In genomic region chr8:79324036-79324435, GRCm38 (mm10) we compare ENCODE assay signal across 23 mouse cellular contexts. TPM values are rescaled to one million over a fixed set of nuclear protein-coding genes. Genes with fewer than 3 reads are reported as not detected.
A peak's percentile ranks its signal among the peaks of the same experiment; 100 is the strongest.
DNase-seq lines count a peak whose midpoint lies in the region; ATAC-seq and TF ChIP-seq lines count a peak whose summit lies in the region.
"Had no signal": no experiment of that assay in that cellular context is flagged by ENCODE, and none has a peak within 500 bp of the region (broad histone marks: within the 10 kb centered on the region; RNA-seq: fewer than 3 reads in every experiment).

No protein-coding gene starts in this region.

- H3K36me3 ChIP-seq in heart, adult 2 months (ENCODE audit: control insufficient read depth, insufficient read depth, low read length), result no peaks in the 10 kb centered on the region
- H3K36me3 ChIP-seq in kidney, embryonic 14.5 days (ENCODE audit: control insufficient read depth, insufficient read depth, low read length), result no peaks in the 10 kb centered on the region
- H3K36me3 ChIP-seq in CH12.LX (replicated peaks in 1 of 2; ENCODE audit: control insufficient read depth in 1 of 2, insufficient read depth in 1 of 2, low read length in 1 of 2), result no peaks in the 10 kb centered on the region
- H3K36me3 ChIP-seq: G1E; heart, embryonic 15.5 days; limb, embryonic 12.5 days had no signal

- dilution Hi-C loops in CH12.LX (cut with MboI; ENCODE audit: extremely low pct_ligation_motif_present, extremely low pct_unique_long_range_greater_than_20kb, low sequenced_read_pairs), result no loop called here

- no peak for DNase-seq in heart, adult 2 months
- DNase-seq in heart, postnatal 14 days, result no peak
- peak; percentile 11 to 27 for DNase-seq in kidney, postnatal 36 days
- DNase-seq in CH12.LX (ENCODE audit: extremely low read depth), result no peak
- DNase-seq in thymus, postnatal 36 days, result no peak
- no peak for DNase-seq in embryo, embryonic 11 days
- DNase-seq: cerebellum, adult 11-12 months; cerebellum, postnatal 10 days; gastrocnemius, postnatal 14 days; heart, postnatal 4 days; lung, postnatal 4 days; thymus, postnatal 25 days had no signal

- TF ChIP-seq EP300 in heart, adult 2 months (IDR thresholded peaks at IDR 0.05; ENCODE audit: insufficient read depth, low read depth, low read length), result no peak
- TF ChIP-seq EP300 in CH12.LX (IDR thresholded peaks at IDR 0.05; ENCODE audit: low read length), result no peak

- no peak for TF ChIP-seq CTCF in heart, adult 2 months (IDR thresholded peaks at IDR 0.05)
- TF ChIP-seq CTCF in CH12.LX (conservative IDR thresholded peaks at IDR 0.05 in 1 of 2, IDR thresholded peaks at IDR 0.05 in 1 of 2; ENCODE audit: low read depth in 2 of 2, low read length in 2 of 2), result no peak

- ATAC-seq in kidney, embryonic 14.5 days (ENCODE audit: low FRiP score, low TSS enrichment), result no peak
- peak; percentile 12 to 25; a peak in 2 of 4 replicates for ATAC-seq in hematopoietic stem cell, adult 5-6 weeks (replicated peaks in 1 of 2; ENCODE audit: insufficient read depth in 1 of 2, low FRiP score in 2 of 2, low TSS enrichment in 1 of 2, low read depth in 1 of 2, poor library complexity in 2 of 2, severe bottlenecking in 2 of 2)
- ATAC-seq: forebrain, embryonic 16.5 days; hindbrain, embryonic 16.5 days; intestine, postnatal 0 days; Patski had no signal

- H3K79me2 ChIP-seq in heart, adult 2 months (replicated peaks; ENCODE audit: control insufficient read depth, insufficient read depth, low read length), result no peaks in the 10 kb centered on the region
- no peaks in the 10 kb centered on the region for H3K79me2 ChIP-seq in CH12.LX (replicated peaks; ENCODE audit: control insufficient read depth, extremely low read depth, insufficient read depth, poor library complexity, severe bottlenecking)

- no peak overlapping the region for H3K9ac ChIP-seq in heart, adult 2 months (ENCODE audit: low read depth, low read length)
- H3K9ac ChIP-seq in kidney, embryonic 14.5 days (ENCODE audit: low read depth, low read length), result no peak overlapping the region
- no peak overlapping the region for H3K9ac ChIP-seq in CH12.LX (ENCODE audit: insufficient read depth, low read depth)
- H3K9ac ChIP-seq: heart, embryonic 15.5 days; limb, embryonic 12.5 days had no signal

- intact Hi-C loops in heart, adult 2 months (cut with DNase I), result no loop called here
- intact Hi-C loops in heart, postnatal 14 days (cut with DNase I), result no loop called here

- H3K4me1 ChIP-seq in heart, adult 2 months (ENCODE audit: control insufficient read depth, insufficient read depth, low read length), result peaks cover 10% of the 10 kb centered on the region
- no peaks in the 10 kb centered on the region for H3K4me1 ChIP-seq in kidney, embryonic 14.5 days (ENCODE audit: control insufficient read depth, insufficient read depth, low read length)
- peaks cover 6% of the 10 kb centered on the region in 2 experiments; a peak in 3 of 4 replicates for H3K4me1 ChIP-seq in CH12.LX (ENCODE audit: control insufficient read depth in 1 of 2, insufficient read depth in 2 of 2)
- H3K4me1 ChIP-seq: heart, embryonic 15.5 days had no signal

- no peaks in the 10 kb centered on the region for H3K9me3 ChIP-seq in kidney, embryonic 14.5 days (ENCODE audit: control insufficient read depth, low read length)
- no peaks in the 10 kb centered on the region for H3K9me3 ChIP-seq in CH12.LX (replicated peaks; ENCODE audit: low read length)
- H3K9me3 ChIP-seq: G1E; heart, embryonic 15.5 days; limb, embryonic 12.5 days had no signal

- WGBS in heart, adult 2 months, result 34% methylated on average over 3 of the region's 3 CpGs
- WGBS in kidney, embryonic 14.5 days, result 62% methylated on average over 3 of the region's 3 CpGs

- TF ChIP-seq POLR2A in heart, adult 2 months (IDR thresholded peaks at IDR 0.05; ENCODE audit: insufficient read depth, low read depth, low read length), result no peak
- TF ChIP-seq POLR2A in CH12.LX (IDR thresholded peaks at IDR 0.05; ENCODE audit: low read depth, low read length), result no peak

- in situ Hi-C loops in CH12.LX (cut with MboI; ENCODE audit: low pct_ligation_motif_present, low pct_unique_long_range_greater_than_20kb, low sequenced_read_pairs), result no loop called here

- H3K4me3 ChIP-seq in heart, adult 2 months, result no peak overlapping the region
- no peak overlapping the region for H3K4me3 ChIP-seq in kidney, embryonic 14.5 days (ENCODE audit: low read length)
- peak overlapping the region in 1 of 3 experiments; percentile 50 for H3K4me3 ChIP-seq in CH12.LX (replicated peaks in 1 of 3; ENCODE audit: low read depth in 2 of 3, low read length in 2 of 3, poor library complexity in 1 of 3)
- H3K4me3 ChIP-seq: heart, embryonic 15.5 days; limb, embryonic 12.5 days had no signal

- H3K27ac ChIP-seq in heart, adult 2 months, result peak overlapping the region; percentile 80
- H3K27ac ChIP-seq in kidney, embryonic 14.5 days (ENCODE audit: low read depth, low read length), result no peak overlapping the region; the same call in 1 of the 2 replicates
- no peak overlapping the region for H3K27ac ChIP-seq in CH12.LX (ENCODE audit: insufficient read depth, low read depth)
- H3K27ac ChIP-seq: heart, embryonic 15.5 days; limb, embryonic 12.5 days had no signal

- TF ChIP-seq RAD21 in CH12.LX (IDR thresholded peaks at IDR 0.05; ENCODE audit: low read depth, low read length), result no peak

- no peak overlapping the region for H3K4me2 ChIP-seq in kidney, embryonic 14.5 days (replicated peaks; ENCODE audit: low read depth, low read length)
- no peak overlapping the region for H3K4me2 ChIP-seq in CH12.LX (ENCODE audit: insufficient read depth, low read depth, poor library complexity, severe bottlenecking)
- H3K4me2 ChIP-seq: heart, embryonic 15.5 days; limb, embryonic 12.5 days; liver, embryonic 11.5 days; midbrain, embryonic 11.5 days had no signal

- no peaks in the 10 kb centered on the region for H3K27me3 ChIP-seq in heart, adult 2 months (ENCODE audit: control insufficient read depth, insufficient read depth, low read length)
- H3K27me3 ChIP-seq in kidney, embryonic 14.5 days (ENCODE audit: control insufficient read depth, insufficient read depth, low read length), result no peaks in the 10 kb centered on the region
- peaks cover 55% of the 10 kb centered on the region for H3K27me3 ChIP-seq in CH12.LX (replicated peaks)
- H3K27me3 ChIP-seq: heart, embryonic 15.5 days; limb, embryonic 12.5 days; Patski had no signal

TF ChIP-seq in CH12.LX, 34 proteins besides CTCF, POLR2A, EP300 and RAD21:
- peak; percentile 82 for TF ChIP-seq BHLHE40 (IDR thresholded peaks at IDR 0.05; ENCODE audit: low read depth, low read length)
- TF ChIP-seq RCOR1 (conservative IDR thresholded peaks at IDR 0.05; ENCODE audit: low read depth, low read length), result no peak

RNA-seq across cellular contexts. Expression of gene Mmaa, which starts 29.3 kb away (rescaled TPM):
- total RNA-seq in heart, adult 2 months (2021), result 10 to 100 TPM; 44.0 to 45.9 TPM
- 15.3 and 28.0 TPM in 2 replicates for polyA plus RNA-seq in heart, adult 2 months (2012; rRNA removed)
- 10 to 100 TPM; 30.5 to 32.0 TPM for total RNA-seq in heart, postnatal 14 days (2021)
- 10.5 and 11.6 TPM in 2 replicates for polyA plus RNA-seq in kidney, embryonic 14.5 days (2014; fragmentation: Nextera tagmentation; extraction: Ambion mirVana)
- total RNA-seq in CH12.LX (2012; rRNA removed) (3.5 and 4.7 TPM in 2 replicates), CH12.LX (2014; rRNA removed) (3.0 and 3.3 TPM in 2 replicates)
- polyA plus RNA-seq in CH12.LX (2012; ENCODE audit: insufficient read length, low read depth), result 4.1 and 4.9 TPM in 2 replicates
- total RNA-seq in hematopoietic stem cell, adult 5-6 weeks (2017), result 7.7 and 10.7 TPM in 2 replicates

Comparison
In these comparisons a context has a peak if more than half of its experiments do, and no peak if none do; other contexts are left out.
1. DNase-seq: peak in kidney, postnatal 36 days (2 of 2); none in heart, adult 2 months (0 of 2), heart, postnatal 14 days (0 of 2), CH12.LX (single experiment), thymus, postnatal 36 days (0 of 2) and embryo, embryonic 11 days (single experiment).